Mouse (Mus musculus): ENCODE data around the gene Sptbn4.

DNA sequence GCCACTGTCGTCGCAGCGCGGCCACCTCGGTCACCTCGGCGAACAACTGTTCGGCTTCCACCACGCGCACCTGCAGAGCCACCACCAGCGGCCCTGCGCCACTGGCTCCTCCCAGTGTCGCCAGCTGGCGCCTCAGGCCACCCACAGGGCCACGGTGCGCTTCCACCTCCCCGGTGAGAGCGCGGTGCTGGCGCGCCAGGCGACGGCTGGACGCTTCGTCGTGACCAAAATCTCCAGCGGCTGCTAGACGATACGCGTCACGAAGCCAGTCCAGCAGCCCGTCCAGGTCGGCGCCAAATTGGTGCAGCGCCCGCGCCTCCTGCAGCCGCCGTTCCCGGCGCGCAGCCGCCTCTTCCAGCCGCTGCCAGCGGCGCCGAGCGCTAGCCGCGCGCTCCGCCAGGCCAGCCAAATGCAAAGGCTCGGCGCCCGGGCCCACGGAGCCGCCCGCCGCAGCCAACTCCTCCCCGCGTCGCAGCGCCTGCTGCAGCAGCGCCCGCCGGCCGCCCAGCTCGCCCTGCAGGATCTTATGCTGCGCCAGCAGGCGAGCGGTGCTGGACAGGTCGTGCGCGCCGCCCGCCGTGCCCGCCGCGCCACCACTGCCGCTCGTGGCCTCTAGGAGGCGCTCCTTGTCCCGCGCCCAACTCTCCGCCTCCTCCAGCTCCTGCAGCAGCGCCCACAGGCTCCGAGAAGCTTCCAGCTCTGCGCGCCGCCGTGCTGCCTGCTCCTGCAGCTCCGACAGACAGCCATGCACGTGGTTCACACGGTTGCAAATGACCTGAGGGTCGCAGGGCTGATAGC is 38.9 kb downstream of the Sptbn4 start:
- TF ChIP-seq CTCF (IDR thresholded peaks at IDR 0.05; ENCODE audit: low read depth), result peak; percentile 77
- TF ChIP-seq EP300 (IDR thresholded peaks at IDR 0.05; ENCODE audit: low read depth), result no peak
